Comparison of ENCODE assay signal across 8 mouse cellular contexts in genomic region chr10:128091564-128092505, GRCm38 (mm10). TPM values are rescaled to one million over a fixed set of nuclear protein-coding genes. Genes with fewer than 3 reads are reported as not detected.
A peak's percentile ranks its signal among the peaks of the same experiment; 100 is the strongest.
DNase-seq lines count a peak whose midpoint lies in the region; ATAC-seq and TF ChIP-seq lines count a peak whose summit lies in the region.

TSS of gene Baz2a (plus strand) at chr10:128091577.

- no peaks in the 10 kb centered on the region for H3K9me3 ChIP-seq in embryonic facial prominence, embryonic 10.5 days
- H3K9me3 ChIP-seq in liver, embryonic 11.5 days (ENCODE audit: control insufficient read depth, low read length), result no peaks in the 10 kb centered on the region

- peak within 1 kb of the TSS; percentile 9 for H3ac ChIP-seq in myocyte (ENCODE audit: control insufficient read depth, insufficient read length)

- H3K27ac ChIP-seq in embryonic facial prominence, embryonic 10.5 days (replicated peaks), result peak within 1 kb of the TSS; percentile 92
- H3K27ac ChIP-seq in liver, embryonic 11.5 days (ENCODE audit: low read depth, low read length), result peak within 1 kb of the TSS; percentile 91

- peaks cover 59% of the 10 kb centered on the region for H3K4me1 ChIP-seq in embryonic facial prominence, embryonic 10.5 days
- peaks cover 57% of the 10 kb centered on the region for H3K4me1 ChIP-seq in liver, embryonic 11.5 days (replicated peaks; ENCODE audit: control insufficient read depth, insufficient read depth, low read length)

- peaks cover 18% of the 10 kb centered on the region for H3K79me2 ChIP-seq in myocyte (ENCODE audit: control insufficient read depth, insufficient read depth)

- peak within 1 kb of the TSS; percentile 76 for H3K9ac ChIP-seq in liver, embryonic 11.5 days (ENCODE audit: low read depth, low read length)

- peaks cover 41% of the 10 kb centered on the region for H3K36me3 ChIP-seq in embryonic facial prominence, embryonic 10.5 days (replicated peaks)
- peaks cover 28% of the 10 kb centered on the region for H3K36me3 ChIP-seq in liver, embryonic 11.5 days (ENCODE audit: control insufficient read depth, insufficient read depth, low read length)
- H3K36me3 ChIP-seq in myocyte (ENCODE audit: control insufficient read depth, insufficient read depth), result peaks cover 36% of the 10 kb centered on the region

- TF ChIP-seq POLR2A in myocyte (IDR thresholded peaks at IDR 0.05; ENCODE audit: insufficient read length, low read depth), result peak; percentile 59

- WGBS in embryonic facial prominence, embryonic 10.5 days, result 2% methylated on average over 20 of the region's 20 CpGs
- 2% methylated on average over 20 of the region's 20 CpGs for WGBS in liver, embryonic 11.5 days

- DNase-seq in 416B (ENCODE audit: low read depth) (peak; percentile 90), adipocyte (ENCODE audit: low spot score) (peak; percentile 92)
- DNase-seq in embryonic facial prominence, embryonic 10.5 days (ENCODE audit: low spot score), result peak; percentile 55
- peak; percentile 74 to 76 for DNase-seq in heart, adult 9 months (ENCODE audit: low spot score in 2 of 2)
- DNase-seq in kidney, adult 9 months, result peak; percentile 85
- DNase-seq in liver, embryonic 11.5 days (ENCODE audit: low spot score), result peak; percentile 76
- peak; percentile 77 to 84 for DNase-seq in thymus, adult 18-20 months

- ATAC-seq in liver, embryonic 11.5 days (replicated peaks; ENCODE audit: low FRiP score), result peak; percentile 32

- H3K4me3 ChIP-seq in embryonic facial prominence, embryonic 10.5 days, result peak within 1 kb of the TSS; percentile 90
- peak within 1 kb of the TSS; percentile 88 for H3K4me3 ChIP-seq in liver, embryonic 11.5 days (ENCODE audit: low read depth, low read length)
- H3K4me3 ChIP-seq in myocyte, result peak within 1 kb of the TSS; percentile 69

- H3K27me3 ChIP-seq in embryonic facial prominence, embryonic 10.5 days (replicated peaks; ENCODE audit: low read depth, poor library complexity, severe bottlenecking), result no peaks in the 10 kb centered on the region
- no peaks in the 10 kb centered on the region for H3K27me3 ChIP-seq in liver, embryonic 11.5 days (replicated peaks; ENCODE audit: control insufficient read depth, insufficient read depth, low read length)
- H3K27me3 ChIP-seq in myocyte (ENCODE audit: control insufficient read depth, insufficient read depth, insufficient read length), result no peaks in the 10 kb centered on the region

- H3K4me2 ChIP-seq in liver, embryonic 11.5 days, result peak within 1 kb of the TSS; percentile 98
- peak within 1 kb of the TSS; percentile 96 for H3K4me2 ChIP-seq in myocyte (ENCODE audit: low read depth)

TF ChIP-seq in myocyte, 11 proteins besides CTCF, POLR2A, EP300 and RAD21:
- TF ChIP-seq POLR2AphosphoS2 (IDR thresholded peaks at IDR 0.05; ENCODE audit: insufficient read length, low read depth), result peak; percentile 52
- TF ChIP-seq SRF (IDR thresholded peaks at IDR 0.05; ENCODE audit: control insufficient read depth, insufficient read length, low read depth), result no peak
- TF ChIP-seq TCF3 (IDR thresholded peaks at IDR 0.05; ENCODE audit: insufficient read length, low read depth), result no peak
- no peak for TF ChIP-seq REST (IDR thresholded peaks at IDR 0.05; ENCODE audit: insufficient read depth, insufficient read length)
- TF ChIP-seq E2F4 (IDR thresholded peaks at IDR 0.05; ENCODE audit: insufficient read depth), result no peak
- peak in 1 of 3 experiments; percentile 9 for TF ChIP-seq MYOG (IDR thresholded peaks at IDR 0.05; ENCODE audit: control insufficient read depth in 1 of 3, insufficient read depth in 1 of 3, insufficient read length in 2 of 3, low read depth in 2 of 3)
- TF ChIP-seq USF1 (IDR thresholded peaks at IDR 0.05; ENCODE audit: low read depth), result no peak

RNA-seq across cellular contexts. Expression of gene Baz2a, which starts in this region (rescaled TPM):
- polyA plus RNA-seq in embryonic facial prominence, embryonic 10.5 days (2016; fragmentation: Nextera tagmentation; extraction: Ambion mirVana), result 14.7 and 17.5 TPM in 2 replicates
- 11.1 and 13.0 TPM in 2 replicates for polyA plus RNA-seq in liver, embryonic 11.5 days (2014; fragmentation: Nextera tagmentation; extraction: Ambion mirVana)
- 12.7 TPM for polyA plus RNA-seq in myocyte (2012; fragmentation: generic; extraction: Trizol)

Comparison
In these comparisons a context has a peak if more than half of its experiments do, and no peak if none do; other contexts are left out.
1. Peak in every context shown above with its lines: DNase-seq, ATAC-seq, H3K4me3 ChIP-seq and H3K27ac ChIP-seq.